16 mouse cellular contexts compared by ENCODE assay signal in the genomic region with DNA sequence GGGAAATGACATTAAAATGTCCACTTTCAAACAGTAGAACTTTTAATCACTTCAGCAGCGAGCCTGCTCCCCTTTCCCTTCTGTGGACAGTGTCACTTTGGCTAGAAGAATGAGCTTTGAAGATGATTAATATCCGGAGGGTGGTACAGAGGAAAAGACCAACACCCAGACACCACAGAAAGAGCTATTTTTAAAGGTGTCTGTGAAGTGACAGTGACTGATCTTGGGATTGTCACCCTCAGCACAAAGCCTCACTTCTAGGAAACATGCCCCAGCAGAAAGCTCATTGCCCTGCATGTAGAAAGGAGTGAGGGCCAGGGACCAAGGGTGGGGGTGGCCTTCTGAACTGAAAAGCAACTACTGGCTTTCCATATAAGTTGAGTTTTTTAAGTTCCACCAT. TPM values are rescaled to one million over a fixed set of nuclear protein-coding genes. Genes with fewer than 3 reads are reported as not detected.
"Had no signal": no experiment of that assay in that cellular context is flagged by ENCODE, and none has a peak within 500 bp of the region (broad histone marks: within the 10 kb centered on the region; RNA-seq: fewer than 3 reads in every experiment).

No protein-coding gene starts in this region.

- H3K9ac ChIP-seq: intestine, embryonic 15.5 days; liver, embryonic 15.5 days; midbrain, embryonic 12.5 days; neural tube, embryonic 15.5 days had no signal

- ATAC-seq: intestine, embryonic 15.5 days; lung, postnatal 0 days had no signal

- H3K4me2 ChIP-seq: intestine, embryonic 15.5 days; liver, embryonic 11.5 days; liver, embryonic 15.5 days; midbrain, embryonic 12.5 days; neural tube, embryonic 15.5 days had no signal

- H3K27me3 ChIP-seq: intestine, embryonic 15.5 days; liver, embryonic 15.5 days; midbrain, embryonic 12.5 days; neural tube, embryonic 15.5 days had no signal

- H3K27ac ChIP-seq: intestine, embryonic 15.5 days; kidney, postnatal 0 days; layer of hippocampus, adult 2 months; limb, embryonic 10.5 days; liver, embryonic 15.5 days; midbrain, embryonic 12.5 days; neural tube, embryonic 15.5 days; stomach, postnatal 0 days had no signal

- H3K4me1 ChIP-seq: intestine, embryonic 15.5 days; limb, embryonic 10.5 days; liver, embryonic 15.5 days; midbrain, embryonic 12.5 days; neural tube, embryonic 15.5 days had no signal

- H3K4me3 ChIP-seq: intestine, embryonic 15.5 days; layer of hippocampus, adult 2 months; limb, embryonic 10.5 days; liver, embryonic 15.5 days; midbrain, embryonic 12.5 days; neural tube, embryonic 15.5 days had no signal

- H3K36me3 ChIP-seq: intestine, embryonic 15.5 days; limb, embryonic 10.5 days; liver, embryonic 15.5 days; midbrain, embryonic 12.5 days; neural tube, embryonic 15.5 days had no signal

- DNase-seq: kidney, adult 9 months; kidney, postnatal 4 days; lung, adult 2 months; lung, postnatal 36 days; thymus, postnatal 4 days had no signal

- H3K9me3 ChIP-seq: intestine, embryonic 15.5 days; limb, embryonic 10.5 days; liver, embryonic 15.5 days; midbrain, embryonic 12.5 days; neural tube, embryonic 15.5 days had no signal

RNA-seq across cellular contexts. Expression of gene Tmem163, which starts 41.4 kb away (rescaled TPM):
- total RNA-seq: megakaryocyte progenitor cell, adult 5-6 weeks had no signal
